Mouse (Mus musculus) heart, embryonic 14.5 days (tissue): ENCODE data around the gene Oasl1. TPM values are rescaled to one million over a fixed set of nuclear protein-coding genes. Genes with fewer than 3 reads are reported as not detected.

Experiments used
- ATAC-seq: fragments of 200-750 bp; cut with Nextera tagmentation; 2 replicates; pipeline ENCODE4 v1.8.0; 2017; ENCODE audit warnings: low read depth, moderate TSS enrichment; ENCODE audit not compliant: insufficient number of reproducible peaks, insufficient read depth, low FRiP score
- H3K27ac ChIP-seq, 2 experiments: fragments of 200-500 bp in 1 of 2; fragments of 300-500 bp in 1 of 2; sonication (generic) in 1 of 2; replicated peaks in 1 of 2; 2 replicates each; pipeline ENCODE4 v1.5.1; 2012 to 2014; ENCODE audit warnings: low read depth in 2 of 2, low read length in 2 of 2, control low read depth in 1 of 2, mild to moderate bottlenecking in 1 of 2, mixed read lengths in 1 of 2; ENCODE audit not compliant: control insufficient read depth in 1 of 2, insufficient read depth in 1 of 2
- H3K27me3 ChIP-seq: fragments of 300-500 bp; sonication (generic); 2 replicates; pipeline ENCODE4 v1.6.1; 2014; ENCODE audit warnings: mild to moderate bottlenecking, low read length, control low read depth; ENCODE audit not compliant: control insufficient read depth, insufficient read depth
- H3K36me3 ChIP-seq: fragments of 300-500 bp; sonication (generic); 2 replicates; pipeline ENCODE4 v1.6.1; 2014; ENCODE audit warnings: mild to moderate bottlenecking, control low read depth, low read length, mixed read lengths; ENCODE audit not compliant: control insufficient read depth, insufficient read depth
- H3K4me1 ChIP-seq, 2 experiments: fragments of 200-500 bp in 1 of 2; fragments of 300-500 bp in 1 of 2; sonication (generic) in 1 of 2; 2 replicates each; pipeline ENCODE4 v1.6.1; 2012 to 2014; ENCODE audit warnings: low read length in 2 of 2, control low read depth in 1 of 2, mixed read lengths in 1 of 2; ENCODE audit not compliant: control insufficient read depth in 2 of 2, insufficient read depth in 2 of 2
- H3K4me2 ChIP-seq: fragments of 300-500 bp; sonication (generic); 2 replicates; pipeline ENCODE4 v1.6.1; 2014; ENCODE audit warnings: mild to moderate bottlenecking, low read length
- H3K4me3 ChIP-seq, 2 experiments: fragments of 200-500 bp in 1 of 2; fragments of 300-500 bp in 1 of 2; sonication (generic) in 1 of 2; 2 replicates each; pipeline ENCODE4 v1.5.1; 2012 to 2014; ENCODE audit warnings: low read length in 2 of 2, mild to moderate bottlenecking in 2 of 2, control low read depth in 1 of 2, low read depth in 1 of 2, moderate library complexity in 1 of 2; ENCODE audit not compliant: control insufficient read depth in 1 of 2, insufficient read depth in 1 of 2
- H3K9ac ChIP-seq: fragments of 300-500 bp; sonication (generic); 2 replicates; pipeline ENCODE4 v1.6.1; 2014; ENCODE audit warnings: mild to moderate bottlenecking, low read length
- H3K9me3 ChIP-seq: fragments of 300-500 bp; sonication (generic); 2 replicates; pipeline ENCODE4 v1.6.1; 2016; ENCODE audit warnings: low read length, control low read depth; ENCODE audit not compliant: control insufficient read depth
- WGBS: fragments of 180-500 bp; shearing (Covaris S2); extraction: QIAGEN DNeasy Blood & Tissue Kit; methylation state at CpG from one replicate; pipeline ENCODE4 v1.1.7; 2014; 5-methylcytosine and 5-hydroxymethylcytosine counted together
- polyA plus RNA-seq: library from polyadenylated mRNA; unstranded; fragments of >200 nt; fragmentation: Nextera tagmentation; extraction: Ambion mirVana; gene quantifications from 2 replicates; pipeline ENCODE4 v1.2.1, GENCODE M21; 2014

Gene Oasl1
- polyA plus RNA-seq, 1 experiment from 2014 or later, result 0.45 TPM

DNA sequence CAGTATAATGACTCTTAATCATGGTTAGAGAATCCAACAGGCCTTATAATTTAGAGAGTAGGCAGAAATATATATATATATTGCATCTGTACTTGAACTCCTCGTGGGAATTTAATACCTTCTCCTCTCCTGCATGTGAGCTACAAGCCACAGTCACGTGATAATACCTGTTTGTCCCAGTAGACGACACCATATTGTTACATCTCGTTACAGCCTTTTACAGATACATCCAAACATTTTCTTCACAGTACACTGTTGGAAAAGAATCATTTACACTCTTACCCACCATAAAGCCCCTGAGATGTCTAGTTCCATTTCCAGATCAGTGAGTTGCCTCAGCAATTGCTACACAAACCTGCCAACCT, 19.7 kb downstream of the Oasl1 start:
- Histone ChIP-seq H3K27me3 (no peaks in the 10 kb centered on the region), H3K36me3 (peaks cover 23% of the 10 kb centered on the region), H3K27ac (peak overlapping the region in 1 of 2 experiments; percentile 82; a peak in 1 of 4 replicates), H3K4me3 (peak overlapping the region; percentile 80 to 94), H3K9me3 (no peaks in the 10 kb centered on the region), H3K4me2 (peak overlapping the region; percentile 91), H3K9ac (peak overlapping the region; percentile 96), H3K4me1 (peaks cover 0 to 6% of the 10 kb centered on the region in 2 experiments; a peak in 1 of 4 replicates)
- ATAC-seq, result no peak
- WGBS, result 52% methylated on average over 4 of the region's 4 CpGs

DNA sequence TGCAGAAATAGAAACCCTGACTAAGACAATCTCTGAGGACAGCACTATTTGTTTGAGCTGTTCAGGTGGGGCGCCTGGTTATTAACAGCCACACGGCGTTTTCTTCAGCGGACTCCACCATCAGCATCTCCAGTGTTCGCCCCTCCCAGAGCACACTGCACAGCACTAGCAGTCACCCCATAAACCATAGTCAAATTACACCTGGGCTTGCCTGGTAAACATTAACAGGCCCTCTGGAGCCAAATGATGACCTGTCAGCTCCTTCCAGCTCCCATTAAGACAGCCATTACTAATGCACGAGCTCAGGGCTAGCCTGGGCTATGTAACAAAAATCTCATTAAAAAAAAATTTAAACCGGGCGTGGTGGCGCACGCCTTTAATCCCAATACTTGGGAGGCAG, 22.0 kb downstream of the Oasl1 start:
- Histone ChIP-seq H3K9ac (no peak overlapping the region), H3K27ac (no peak overlapping the region), H3K4me2 (no peak overlapping the region), H3K4me1 (peaks cover 2 to 11% of the 10 kb centered on the region in 2 experiments; a peak in 3 of 4 replicates), H3K9me3 (no peaks in the 10 kb centered on the region), H3K27me3 (no peaks in the 10 kb centered on the region), H3K4me3 (no peak overlapping the region), H3K36me3 (peaks cover 36% of the 10 kb centered on the region)
- ATAC-seq, result no peak
- 93% methylated on average over 10 of the region's 10 CpGs for WGBS

DNA sequence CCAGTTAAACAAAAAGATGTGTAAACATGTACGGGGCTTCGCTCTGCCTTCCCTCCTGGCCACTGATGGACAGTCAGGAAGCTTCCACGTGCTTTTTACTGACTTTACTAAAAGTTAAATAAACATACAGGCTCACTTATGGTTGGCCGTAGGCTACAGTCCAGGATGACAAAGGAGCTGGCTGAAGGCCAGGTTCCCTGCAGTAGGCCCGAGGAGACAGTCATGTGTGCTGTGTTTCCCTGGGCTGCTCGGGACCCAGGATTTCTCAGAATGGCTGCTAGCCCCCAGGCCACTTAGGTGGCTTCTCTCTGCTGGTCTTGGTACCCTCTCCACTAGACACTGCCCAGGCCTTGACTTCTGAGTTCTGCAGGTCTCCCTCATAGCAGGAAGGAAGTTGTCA, 25.9 kb downstream of the Oasl1 start:
- no peak overlapping the region for H3K4me3 ChIP-seq
- H3K9ac ChIP-seq, result no peak overlapping the region
- H3K27me3 ChIP-seq, result no peaks in the 10 kb centered on the region
- peak; percentile 49 for ATAC-seq
- no peaks in the 10 kb centered on the region for H3K9me3 ChIP-seq
- H3K27ac ChIP-seq, result 0 out of 4 replicates have a peak overlapping the region, but pooled peaks of 1 of the 2 experiments have one; percentile 24
- peaks cover 36% of the 10 kb centered on the region for H3K36me3 ChIP-seq
- 46% methylated on average over 6 of the region's 6 CpGs for WGBS
- no peak overlapping the region for H3K4me2 ChIP-seq
- H3K4me1 ChIP-seq, result peaks cover 2 to 7% of the 10 kb centered on the region in 2 experiments; a peak in 2 of 4 replicates

DNA sequence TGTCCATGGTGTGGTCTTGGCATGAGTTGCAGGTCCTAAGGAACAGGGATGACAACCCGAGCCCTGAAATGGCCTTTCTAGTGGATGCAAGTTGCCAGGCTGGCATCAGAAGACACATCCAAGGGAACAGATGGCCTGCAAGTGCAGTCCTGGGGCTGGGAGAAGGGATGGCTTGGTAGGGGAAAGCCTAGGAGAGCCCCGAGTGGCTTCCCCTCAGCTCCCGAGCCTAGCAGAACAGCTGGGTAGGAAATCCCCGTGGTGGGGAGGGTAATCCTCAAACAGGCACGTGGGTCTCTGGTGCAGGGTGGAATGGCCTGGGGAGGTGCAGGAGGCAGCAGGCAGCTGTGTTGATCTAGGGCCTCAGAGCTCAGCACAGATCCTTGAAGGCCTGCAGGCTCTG, 26.3 kb downstream of the Oasl1 start:
- no peaks in the 10 kb centered on the region for H3K27me3 ChIP-seq
- H3K4me3 ChIP-seq, result no peak overlapping the region
- 63% methylated on average over 5 of the region's 5 CpGs for WGBS
- ATAC-seq, result no peak
- H3K4me1 ChIP-seq, result peaks cover 2 to 7% of the 10 kb centered on the region in 2 experiments; a peak in 2 of 4 replicates
- H3K9me3 ChIP-seq, result no peaks in the 10 kb centered on the region
- H3K9ac ChIP-seq, result no peak overlapping the region
- no peak overlapping the region for H3K4me2 ChIP-seq
- H3K36me3 ChIP-seq, result peaks cover 36% of the 10 kb centered on the region
- 0 out of 4 replicates have a peak overlapping the region, but pooled peaks of 1 of the 2 experiments have one; percentile 24 for H3K27ac ChIP-seq

DNA sequence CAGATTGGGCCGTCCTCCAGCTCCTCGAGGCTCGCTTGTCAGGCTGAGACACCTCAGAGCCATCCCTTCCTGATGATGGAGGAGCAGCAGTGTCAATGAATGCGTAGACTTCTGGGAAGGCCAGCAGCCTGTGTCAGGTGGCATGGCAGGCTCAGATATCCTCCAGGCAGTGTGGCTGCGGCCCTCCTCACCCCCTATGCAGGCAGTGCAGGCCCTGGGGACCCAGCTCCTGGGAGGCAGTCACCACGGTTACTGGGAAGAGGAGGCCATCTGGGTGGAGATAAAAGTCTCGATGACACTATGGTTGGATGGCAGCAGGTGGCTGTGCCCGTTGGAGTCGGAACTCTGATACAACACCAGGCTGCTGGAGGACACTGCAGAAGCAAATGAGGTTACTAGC, 26.8 kb downstream of the Oasl1 start:
- no peak overlapping the region for H3K4me3 ChIP-seq
- no peak overlapping the region for H3K9ac ChIP-seq
- peaks cover 2 to 7% of the 10 kb centered on the region in 2 experiments; a peak in 2 of 4 replicates for H3K4me1 ChIP-seq
- peaks cover 36% of the 10 kb centered on the region for H3K36me3 ChIP-seq
- no peak overlapping the region for H3K4me2 ChIP-seq
- 86% methylated on average over 9 of the region's 9 CpGs for WGBS
- no peaks in the 10 kb centered on the region for H3K9me3 ChIP-seq
- H3K27ac ChIP-seq, result no peak overlapping the region
- H3K27me3 ChIP-seq, result no peaks in the 10 kb centered on the region
- ATAC-seq, result no peak

DNA sequence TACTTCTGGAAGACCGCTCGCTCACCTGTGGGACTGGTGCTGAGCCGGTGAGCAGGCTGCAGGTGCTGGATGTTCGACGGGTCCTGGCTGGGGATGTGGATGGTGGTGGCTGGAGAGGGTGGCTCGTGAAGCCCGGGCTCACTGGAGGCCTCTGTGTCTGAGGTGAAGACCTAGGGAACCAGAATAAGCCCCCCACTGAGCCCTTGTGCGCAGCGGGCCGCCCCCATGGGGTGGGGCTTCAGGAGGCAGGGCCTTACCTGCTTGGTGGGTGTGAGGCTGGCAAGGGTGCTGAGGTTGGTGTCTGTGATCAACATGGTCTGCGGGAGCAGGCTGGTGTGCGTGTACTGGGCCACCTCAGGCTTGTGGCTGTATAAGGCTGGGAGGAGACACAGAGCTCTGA, 27.6 kb downstream of the Oasl1 start:
- Histone ChIP-seq H3K27me3 (no peaks in the 10 kb centered on the region), H3K9ac (no peak overlapping the region), H3K4me1 (peaks cover 2 to 7% of the 10 kb centered on the region in 2 experiments; a peak in 2 of 4 replicates), H3K4me3 (no peak overlapping the region), H3K36me3 (peaks cover 34% of the 10 kb centered on the region), H3K27ac (no peak overlapping the region), H3K4me2 (no peak overlapping the region), H3K9me3 (no peaks in the 10 kb centered on the region)
- no peak for ATAC-seq
- 68% methylated on average over 12 of the region's 12 CpGs for WGBS

DNA sequence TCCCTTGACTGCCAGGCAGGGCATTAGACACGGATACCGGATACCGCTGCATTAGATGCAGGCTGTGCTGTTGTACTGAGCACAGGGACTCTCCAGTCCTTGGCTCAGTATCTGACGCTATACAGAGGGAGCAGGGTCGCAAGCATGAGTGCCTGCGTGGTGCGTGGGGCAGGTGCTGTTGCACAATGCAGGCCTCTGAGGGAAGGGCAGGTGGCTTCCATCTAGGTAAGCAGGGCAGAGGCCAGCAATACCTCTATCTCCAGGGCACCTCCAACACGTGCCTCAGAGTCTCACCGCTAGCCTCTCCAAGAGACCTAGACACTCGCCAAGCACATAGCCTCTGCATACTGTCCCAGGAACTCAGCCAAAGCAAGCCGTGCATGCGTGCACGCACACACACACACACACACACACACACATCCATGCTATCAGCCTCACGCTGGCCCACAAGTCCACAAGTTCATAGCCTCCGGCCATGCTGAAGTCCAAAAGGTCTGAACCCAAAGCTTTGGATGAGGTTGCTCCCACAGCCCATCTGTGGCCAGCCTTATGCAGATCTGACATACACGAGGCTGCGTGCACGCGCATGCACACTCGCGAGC, 28.3 kb downstream of the Oasl1 start:
- Histone ChIP-seq H3K27ac (no peak overlapping the region), H3K36me3 (peaks cover 27% of the 10 kb centered on the region), H3K27me3 (no peaks in the 10 kb centered on the region), H3K4me3 (no peak overlapping the region), H3K9me3 (no peaks in the 10 kb centered on the region), H3K4me1 (peaks cover 2 to 7% of the 10 kb centered on the region in 2 experiments; a peak in 2 of 4 replicates), H3K4me2 (no peak overlapping the region), H3K9ac (no peak overlapping the region)
- 78% methylated on average over 21 of the region's 21 CpGs for WGBS
- no peak for ATAC-seq

DNA sequence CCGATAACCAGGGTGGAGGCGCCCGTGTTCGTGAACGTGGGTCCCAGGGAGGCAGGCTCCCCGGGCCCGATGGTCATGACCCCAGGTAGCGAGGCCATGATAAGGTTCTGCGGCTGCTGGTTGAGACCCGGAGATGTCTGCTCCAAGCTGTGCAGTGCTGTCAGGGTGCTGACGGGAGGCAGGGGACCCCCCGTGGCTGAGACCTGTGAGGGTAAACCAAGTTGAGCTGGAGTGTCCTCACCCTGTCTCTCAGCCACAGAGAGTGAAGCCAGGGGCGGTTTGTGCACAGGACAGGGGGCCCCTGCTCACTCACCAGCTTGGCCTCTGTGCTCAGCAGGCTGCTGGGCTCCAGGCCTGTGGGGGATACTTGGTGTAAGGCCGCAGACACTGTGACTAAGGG, 30.3 kb downstream of the Oasl1 start:
- peaks cover 2 to 7% of the 10 kb centered on the region in 2 experiments; a peak in 2 of 4 replicates for H3K4me1 ChIP-seq
- peaks cover 8% of the 10 kb centered on the region for H3K36me3 ChIP-seq
- no peak overlapping the region for H3K27ac ChIP-seq
- no peak overlapping the region for H3K4me3 ChIP-seq
- no peak overlapping the region for H3K9ac ChIP-seq
- WGBS, result 71% methylated on average over 14 of the region's 14 CpGs
- H3K4me2 ChIP-seq, result no peak overlapping the region
- H3K27me3 ChIP-seq, result no peaks in the 10 kb centered on the region
- no peak for ATAC-seq
- H3K9me3 ChIP-seq, result no peaks in the 10 kb centered on the region
